Mouse (Mus musculus): ENCODE measurements around the gene S100pbp.

DNA sequence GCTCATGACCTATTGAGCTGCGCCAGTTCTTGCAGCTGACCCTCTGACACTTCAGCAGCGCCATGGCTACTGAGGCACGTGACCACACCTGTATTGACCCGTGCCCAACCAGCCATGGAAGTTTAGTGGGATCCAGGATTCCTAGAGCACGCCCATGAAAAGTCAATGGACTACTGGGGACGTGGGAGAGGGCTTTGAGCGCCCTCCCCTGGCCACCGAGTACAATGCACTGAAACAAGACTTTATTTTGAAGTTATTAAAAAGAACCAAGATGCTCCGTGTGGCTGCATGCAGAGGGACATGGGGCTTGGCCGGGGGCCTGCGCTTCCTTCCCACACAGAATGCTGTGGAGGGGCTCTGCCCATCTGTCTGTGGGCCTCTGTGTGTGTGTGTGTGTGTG, 78.2 kb downstream of the S100pbp start:
- TF ChIP-seq POLR2A (IDR thresholded peaks at IDR 0.05; ENCODE audit: insufficient read depth, low read depth, low read length) (no peak), CTCF (IDR thresholded peaks at IDR 0.05; ENCODE audit: insufficient read depth, low read depth, low read length) (0 out of 2 replicates have a peak, but pooled peaks have one; percentile 16)
